Mouse (Mus musculus) right cerebral cortex, postnatal 25 days (tissue): ENCODE data around the gene Ptpn13.

Source experiments
- DNase-seq: peaks from one replicate; pipeline ENCODE4 v3.0.0; 2022

Ptpn13 gene

GRCm38 (mm10) chr5:103460903-103461302 lies 35.9 kb downstream of the Ptpn13 start:
- DNase-seq: no peak

DNA sequence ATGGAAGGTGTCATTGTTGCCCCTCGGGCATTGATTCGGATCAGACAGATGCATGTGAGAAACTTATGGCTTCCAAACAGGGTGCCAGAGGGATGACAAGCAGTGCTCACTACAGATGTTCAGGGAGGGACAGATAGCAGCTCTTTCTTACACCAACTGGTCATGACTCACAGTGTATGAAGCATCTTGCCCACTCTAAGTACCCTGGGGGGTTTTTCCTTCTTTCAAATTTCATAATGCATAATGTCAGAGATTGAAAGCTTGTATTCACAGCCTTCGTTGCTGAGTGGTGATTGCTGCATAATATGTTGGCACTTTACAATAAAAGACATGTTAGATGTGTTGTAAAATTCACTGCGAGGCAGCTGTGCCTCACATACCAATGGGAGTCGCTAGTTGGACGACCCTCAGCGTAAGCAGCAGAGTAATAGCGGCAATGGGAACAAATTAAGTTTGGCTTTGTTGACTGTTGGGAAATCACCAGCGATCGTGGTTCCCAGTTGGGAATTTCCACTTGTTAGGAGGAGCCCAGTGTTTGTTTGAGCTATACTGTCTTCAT lies 38.7 kb downstream of the Ptpn13 start:
- no peak for DNase-seq

GRCm38 (mm10) chr5:103464329-103464728 lies 39.3 kb downstream of the Ptpn13 start:
- DNase-seq: no peak

DNA sequence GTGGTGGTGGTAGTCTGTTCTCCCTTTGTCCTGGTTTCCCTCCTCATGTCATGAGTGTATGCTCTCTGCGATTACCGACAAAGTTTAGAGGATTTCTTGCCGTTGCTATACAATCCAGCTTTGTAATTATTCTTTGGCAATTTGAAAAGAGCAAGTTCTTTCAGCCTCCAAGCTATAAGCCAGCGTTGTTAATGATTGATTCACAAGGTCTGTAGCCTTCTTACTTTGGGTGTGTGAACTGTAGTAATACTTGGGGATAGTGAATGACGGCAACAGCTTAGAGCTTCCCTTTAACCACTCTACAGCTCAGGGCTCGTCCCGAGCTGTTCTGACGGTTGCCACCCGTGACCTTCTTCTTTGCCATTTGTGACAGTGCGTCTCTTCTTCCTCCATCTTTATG lies 39.8 kb downstream of the Ptpn13 start:
- no peak for DNase-seq

- DNase-seq: no peak
Observed at GRCm38 (mm10) chr5:103472670-103473069, 47.7 kb downstream of the Ptpn13 start.

- no peak for DNase-seq
Observed at GRCm38 (mm10) chr5:103473467-103474096, 48.6 kb downstream of the Ptpn13 start.

DNA sequence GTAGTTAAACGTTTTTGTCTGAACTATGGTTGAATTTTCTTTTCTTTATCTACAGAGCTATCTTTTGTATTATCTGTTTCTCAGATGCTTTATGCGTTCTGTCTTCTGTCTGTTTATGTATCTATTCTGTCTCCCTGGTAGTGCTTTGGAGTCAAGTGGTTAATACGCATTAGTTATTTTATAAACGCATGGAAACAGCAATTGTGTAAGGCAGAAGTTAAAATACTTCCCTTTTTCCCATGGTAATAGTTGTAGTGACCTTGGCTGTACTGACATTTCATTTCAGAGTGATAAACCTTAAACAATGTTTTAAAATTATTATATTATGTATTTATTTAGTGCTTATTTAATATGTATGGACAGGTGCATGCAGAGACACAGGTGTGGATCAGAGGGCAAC lies 49.3 kb downstream of the Ptpn13 start:
- no peak for DNase-seq

DNA sequence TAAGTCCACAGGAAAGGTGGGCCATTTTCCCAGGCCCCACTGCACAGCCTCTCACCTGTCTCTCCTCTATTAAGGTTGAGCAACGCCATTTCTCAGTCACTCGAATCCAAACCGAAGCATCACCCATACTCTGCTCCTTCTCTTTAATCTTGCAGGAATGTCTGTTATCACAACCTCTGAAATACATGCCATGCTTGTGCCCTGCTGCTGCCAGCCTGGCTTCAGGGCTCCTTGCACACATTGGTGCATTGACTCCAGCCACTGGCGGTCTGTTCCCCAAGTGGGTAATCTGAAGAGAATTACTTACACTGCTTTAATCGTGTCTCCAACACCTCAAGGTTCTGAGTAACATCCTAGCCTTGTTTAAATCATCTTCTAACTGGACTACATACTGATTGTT lies 50.5 kb downstream of the Ptpn13 start:
- DNase-seq: no peak

GRCm38 (mm10) chr5:103479503-103479902 lies 54.5 kb downstream of the Ptpn13 start:
- DNase-seq: no peak

DNA sequence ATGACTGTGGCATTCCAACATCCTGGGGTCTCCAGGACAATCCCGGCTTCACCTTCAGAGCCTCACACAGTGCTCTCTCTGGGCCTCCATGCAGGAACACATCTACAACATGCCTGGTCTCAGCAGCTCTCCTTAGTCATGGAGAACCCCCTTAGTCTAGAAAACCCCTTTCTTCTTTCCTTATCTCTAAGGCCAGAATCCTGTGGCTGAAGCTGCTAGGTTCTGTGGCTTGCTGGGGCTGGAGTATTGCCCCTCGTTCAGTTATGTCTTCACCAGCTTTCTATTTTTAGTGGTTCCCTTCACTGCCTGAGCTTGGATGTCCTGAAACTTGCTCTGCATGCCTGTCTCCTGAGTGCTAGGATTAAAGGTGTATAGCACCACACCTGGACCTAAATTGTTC lies 56.2 kb downstream of the Ptpn13 start:
- DNase-seq: no peak

DNA sequence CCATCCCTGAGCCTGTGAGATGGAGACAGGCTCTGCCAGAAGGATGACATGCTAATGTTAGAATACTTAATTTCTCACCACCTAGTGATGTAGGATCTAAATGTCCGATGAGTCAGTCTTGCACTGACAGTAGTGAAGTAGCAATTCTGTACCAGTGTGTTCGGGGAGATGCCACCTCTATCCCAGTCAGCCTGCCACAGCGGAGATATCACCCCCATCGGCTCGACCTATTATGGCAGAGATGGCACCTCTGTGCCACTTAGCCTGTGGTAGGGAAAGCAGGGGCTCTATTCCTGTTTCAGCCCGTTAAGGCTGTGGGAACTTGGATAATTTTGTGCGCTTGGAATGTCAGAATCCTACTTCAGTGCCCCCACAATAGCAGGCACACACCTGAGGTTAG lies 62.0 kb downstream of the Ptpn13 start:
- DNase-seq: no peak

GRCm38 (mm10) chr5:103490964-103491363 lies 66.0 kb downstream of the Ptpn13 start:
- no peak for DNase-seq

- DNase-seq: no peak
Observed at GRCm38 (mm10) chr5:103491788-103492187, 66.8 kb downstream of the Ptpn13 start.

- no peak for DNase-seq
Observed at GRCm38 (mm10) chr5:103497061-103497460, 72.1 kb downstream of the Ptpn13 start.

DNA sequence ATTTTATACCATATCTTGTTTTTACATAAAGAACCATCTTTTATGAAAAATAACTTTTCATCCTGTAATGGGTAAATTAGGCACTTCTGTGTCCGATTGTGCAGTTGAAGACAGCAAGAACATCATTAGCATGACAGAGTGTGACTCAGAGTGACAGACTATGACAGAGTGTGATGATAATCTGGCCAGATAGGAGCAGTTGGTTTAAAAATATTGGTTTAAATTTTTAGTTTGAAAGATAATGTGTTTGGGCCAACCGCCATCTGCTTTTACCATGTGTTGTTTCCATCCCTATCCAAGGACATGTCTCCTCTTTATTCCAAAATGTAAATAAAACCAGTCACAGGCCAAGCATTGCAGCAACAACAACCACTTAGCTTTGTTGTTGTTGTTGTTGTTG lies 72.5 kb downstream of the Ptpn13 start:
- DNase-seq: no peak

- no peak for DNase-seq
Observed at GRCm38 (mm10) chr5:103499305-103499704, 74.3 kb downstream of the Ptpn13 start.

- DNase-seq: no peak
Observed at GRCm38 (mm10) chr5:103501076-103501475, 76.1 kb downstream of the Ptpn13 start.

DNA sequence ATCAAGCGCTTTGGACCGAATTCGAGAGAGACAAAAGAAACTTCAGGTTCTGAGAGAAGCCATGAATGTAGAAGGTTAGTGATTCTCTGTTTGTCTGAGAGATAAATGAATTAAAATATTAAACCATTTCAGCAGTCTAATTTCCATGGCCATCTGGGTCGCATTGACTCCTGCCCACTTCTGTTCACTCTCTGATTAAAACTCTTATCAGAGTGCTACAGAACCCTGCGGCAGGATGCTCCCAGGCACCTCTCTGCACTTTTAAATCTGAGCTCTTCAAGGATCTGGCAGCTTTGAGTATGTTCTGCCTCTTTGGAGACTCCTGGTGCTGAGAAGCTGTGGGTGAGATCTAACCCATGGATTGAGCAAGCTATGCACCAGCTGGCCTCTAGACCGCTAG lies 76.8 kb downstream of the Ptpn13 start:
- DNase-seq: no peak

DNA sequence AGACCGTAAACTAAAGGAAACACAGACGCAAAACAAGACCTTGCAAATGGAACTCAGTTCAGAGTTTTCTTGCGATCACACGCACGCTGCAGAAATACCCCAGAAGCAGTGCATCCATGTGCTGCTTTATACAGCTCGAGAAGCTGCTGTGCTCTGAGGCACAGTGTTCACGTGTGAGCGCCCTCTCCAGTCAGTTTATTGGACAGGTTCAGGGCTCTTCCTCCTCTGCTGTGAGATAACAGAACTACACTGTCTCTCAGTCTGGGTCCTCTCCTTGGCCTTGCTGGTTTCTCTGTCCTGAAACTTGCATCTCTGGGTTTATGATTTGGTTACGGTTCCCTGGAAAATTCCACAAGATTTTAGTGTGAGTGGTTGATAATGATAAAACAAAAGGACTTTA lies 88.2 kb downstream of the Ptpn13 start:
- no peak for DNase-seq

DNA sequence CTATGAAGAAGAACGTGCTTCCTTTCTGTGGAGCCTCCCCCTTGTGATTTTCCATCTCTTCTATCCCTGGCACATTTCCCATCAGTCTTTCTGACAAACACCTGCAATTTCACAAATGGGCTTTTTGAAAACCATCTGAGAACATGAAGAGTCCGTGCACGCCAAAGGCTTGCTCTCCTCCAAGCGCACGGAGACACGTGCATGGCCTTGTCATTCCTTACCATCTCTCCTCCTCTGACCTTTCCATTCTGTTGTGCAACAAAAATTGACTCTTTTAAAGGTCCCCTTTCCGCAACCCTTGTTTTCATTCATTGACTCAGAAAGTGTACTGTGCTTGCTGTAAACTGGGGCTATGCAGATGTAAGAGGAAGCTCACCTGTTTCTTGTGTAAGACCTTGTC lies 89.4 kb downstream of the Ptpn13 start:
- DNase-seq: no peak

GRCm38 (mm10) chr5:103515876-103516275 lies 90.9 kb downstream of the Ptpn13 start:
- no peak for DNase-seq

- no peak for DNase-seq
Observed at GRCm38 (mm10) chr5:103516555-103516954, 91.6 kb downstream of the Ptpn13 start.

- no peak for DNase-seq
Observed at GRCm38 (mm10) chr5:103517641-103518040, 92.6 kb downstream of the Ptpn13 start.

DNA sequence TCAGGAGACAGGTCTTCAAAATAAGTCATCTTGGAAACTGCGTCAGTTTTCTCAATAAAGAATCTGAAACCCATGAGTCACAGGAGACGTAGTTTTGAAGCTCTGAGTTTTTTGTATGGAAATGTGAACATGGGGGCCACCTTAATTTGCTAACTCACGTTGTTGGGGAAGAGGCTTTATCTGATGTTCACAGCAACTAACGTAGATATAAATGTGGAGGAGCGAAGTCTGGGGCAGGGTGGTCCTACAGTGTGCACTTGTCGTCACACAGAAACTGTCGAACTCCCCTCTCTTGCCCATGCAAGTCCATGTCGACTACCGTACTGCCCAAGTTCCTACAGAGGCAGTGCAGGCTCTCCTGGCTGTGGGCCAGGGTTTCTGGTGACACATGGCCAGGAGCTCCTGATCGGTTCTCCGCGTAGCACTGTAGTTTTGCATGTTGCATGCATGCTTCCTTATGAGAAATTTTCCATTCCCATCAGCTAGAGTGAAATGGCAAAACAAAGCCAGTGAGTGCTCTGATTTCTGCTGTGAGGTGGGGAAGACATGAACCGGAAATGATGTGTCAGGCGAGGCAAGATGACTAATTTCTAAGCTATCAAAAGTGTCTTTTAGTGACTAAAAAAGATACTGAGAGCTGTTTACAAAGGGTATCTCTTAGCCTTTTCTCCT lies 93.9 kb downstream of the Ptpn13 start:
- no peak for DNase-seq

- no peak for DNase-seq
Observed at GRCm38 (mm10) chr5:103522371-103522770, 97.4 kb downstream of the Ptpn13 start.
